Mouse (Mus musculus): ENCODE measurements around the gene Ankub1. TPM values are rescaled to one million over a fixed set of nuclear protein-coding genes. Genes with fewer than 3 reads are reported as not detected.

Gene Ankub1
- polyA plus RNA-seq, 2 experiments from 2014 or later = 0.17 to 0.32 TPM

GRCm38 (mm10) chr3:57637596-57637995 is 55.0 kb downstream of the Ankub1 start:
- no peak for ATAC-seq

- no peak for ATAC-seq
Observed at GRCm38 (mm10) chr3:57634763-57635487, 57.7 kb downstream of the Ankub1 start.

GRCm38 (mm10) chr3:57626954-57627513 is 65.6 kb downstream of the Ankub1 start:
- ATAC-seq = no peak

GRCm38 (mm10) chr3:57625275-57625997 is 67.2 kb downstream of the Ankub1 start:
- ATAC-seq = peak; percentile 57

GRCm38 (mm10) chr3:57619718-57620117 is 72.9 kb downstream of the Ankub1 start:
- ATAC-seq = no peak

- ATAC-seq = no peak
Observed at GRCm38 (mm10) chr3:57615652-57616051, 76.9 kb downstream of the Ankub1 start.

- ATAC-seq = no peak
Observed at GRCm38 (mm10) chr3:57612430-57612997, 80.1 kb downstream of the Ankub1 start.

- ATAC-seq = no peak
Observed at GRCm38 (mm10) chr3:57611776-57612175, 80.8 kb downstream of the Ankub1 start.

Other genes with a start within 250 kb of the Ankub1 start
- under 1 TPM in 1 of 2 experiments, not detected in 1; 0.09 TPM for gene Wwtr1, start 116.9 kb downstream of the Ankub1 start, polyA plus RNA-seq (2017; shearing (Covaris generic))
- gene Commd2, start 41.1 kb downstream of the Ankub1 start, polyA plus RNA-seq (2017; shearing (Covaris generic)) = 10 to 100 TPM; 74.9 to 82.5 TPM
- gene Rnf13, start 43.3 kb upstream of the Ankub1 start, polyA plus RNA-seq (2017; shearing (Covaris generic)) = 10 to 100 TPM; 52.0 to 59.6 TPM
- 1 to 10 TPM; 7.9 to 10.0 TPM for gene Pfn2, start 155.3 kb upstream of the Ankub1 start, polyA plus RNA-seq (2017; shearing (Covaris generic))